Mouse (Mus musculus): ENCODE measurements around the gene Gm21860. TPM values are rescaled to one million over a fixed set of nuclear protein-coding genes. Genes with fewer than 3 reads are reported as not detected.
A peak's percentile ranks its signal among the peaks of the same experiment; 100 is the strongest.
"Not testable (repeated sequence)": the region's sequence is repeated elsewhere in the genome, so short reads cannot be mapped to it uniquely, and the experiment has no call there.

Gene Gm21860
- not detected for total RNA-seq (2021)
- long read RNA-seq, experiment 1, result 0 reads
- long read RNA-seq, experiment 2, result 0 reads

DNA sequence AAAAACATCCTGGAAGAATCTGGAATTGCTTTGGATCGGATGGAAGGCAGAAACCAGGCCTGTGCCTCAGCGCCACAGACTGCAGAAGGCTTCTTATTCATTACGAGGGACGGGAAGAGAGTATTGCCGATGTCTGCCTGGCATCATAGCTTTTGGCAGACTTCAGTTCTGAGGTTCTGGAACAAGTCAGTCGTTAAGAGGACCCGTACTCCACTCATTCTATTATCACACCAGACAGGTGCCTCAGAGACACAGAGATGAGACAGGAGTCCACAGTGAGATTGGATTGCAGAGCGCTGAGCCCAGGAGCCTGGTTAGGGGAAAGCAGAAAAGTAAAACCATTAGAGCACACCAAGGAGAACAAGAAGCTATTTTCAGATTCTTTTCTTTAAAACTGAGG is at the start of gene Gm21860:
Gene Gm21860, minus strand, starts transcription at position 101 of the 400 bp plus-strand sequence.
- DNase-seq; intact Hi-C loops (cut with DNase I): not testable (repeated sequence)

DNA sequence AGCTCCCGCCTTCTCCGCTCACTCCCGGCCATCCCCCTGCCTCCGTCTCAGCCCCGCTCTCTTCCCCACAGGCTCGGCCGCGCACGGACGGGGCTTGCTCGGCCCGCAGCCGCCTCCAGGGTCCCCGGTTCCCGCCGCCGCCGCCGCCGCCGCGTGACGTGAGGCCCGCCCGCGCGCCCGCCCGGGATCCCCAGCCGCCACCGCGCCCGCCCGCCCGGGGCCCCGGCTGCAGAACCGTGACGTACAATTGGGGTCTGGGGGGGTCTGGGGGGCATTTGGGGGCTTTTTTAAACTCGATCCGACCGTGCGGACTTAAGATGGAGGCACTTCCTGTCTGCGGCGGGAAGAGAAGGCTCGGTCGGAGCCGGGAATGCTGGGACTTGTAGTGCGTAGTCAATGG is 29.8 kb upstream of the Gm21860 start, which contains the start of gene Gm47283:
Gene Gm47283, plus strand, starts transcription at position 301 of the 400 bp plus-strand sequence.
- intact Hi-C loops (cut with DNase I); DNase-seq: not testable (repeated sequence)

DNA sequence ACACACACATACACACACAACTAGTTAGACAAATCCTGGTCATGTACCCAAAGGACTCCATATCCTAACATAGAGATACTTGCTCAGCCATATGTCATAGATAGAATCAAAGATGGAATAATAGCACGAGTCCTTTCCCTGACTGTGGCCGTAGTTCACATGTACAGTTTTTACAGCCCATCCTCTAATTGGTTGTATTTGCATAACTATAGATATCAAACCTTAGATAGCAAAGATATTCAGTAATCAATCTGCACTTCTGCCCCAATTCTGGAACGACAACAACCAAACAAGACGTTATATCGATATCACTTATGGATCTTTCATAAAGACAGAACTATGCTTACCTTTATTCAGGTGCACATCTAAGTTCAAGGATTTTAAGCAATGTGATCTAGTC is 9.4 kb downstream of the Gm21860 start:
- DNase-seq; intact Hi-C loops (cut with DNase I): not testable (repeated sequence)

DNA sequence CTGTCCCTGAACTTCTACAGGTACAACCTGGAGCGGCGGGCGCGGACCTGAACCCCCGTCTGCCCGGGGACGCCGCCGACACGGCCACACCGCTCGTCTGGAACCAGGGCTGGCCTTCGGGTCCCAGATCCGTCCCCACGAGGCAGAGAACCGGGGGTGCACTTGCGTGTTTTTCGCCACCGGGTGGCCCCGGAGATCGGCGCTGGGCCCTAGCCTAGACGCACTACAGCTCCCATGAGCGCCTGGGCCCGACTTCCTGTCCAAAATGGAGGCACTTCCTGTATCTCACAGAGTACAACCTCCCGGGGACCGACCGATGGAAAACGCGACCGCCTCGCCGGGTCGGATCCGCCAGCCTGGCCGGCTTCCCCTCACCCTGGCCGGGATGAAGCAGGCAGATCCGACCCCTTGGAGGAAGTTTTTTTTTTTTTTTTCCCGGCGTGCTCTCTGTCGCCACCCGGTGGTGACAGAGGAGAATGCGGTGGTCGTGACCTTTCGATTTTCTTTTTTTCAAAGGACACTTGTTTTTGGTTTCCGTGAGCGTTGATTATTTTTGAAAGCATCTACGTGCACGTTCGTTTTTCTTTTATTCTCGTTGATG is 10.1 kb downstream of the Gm21860 start:
- intact Hi-C loops (cut with DNase I), result not testable (repeated sequence)

DNA sequence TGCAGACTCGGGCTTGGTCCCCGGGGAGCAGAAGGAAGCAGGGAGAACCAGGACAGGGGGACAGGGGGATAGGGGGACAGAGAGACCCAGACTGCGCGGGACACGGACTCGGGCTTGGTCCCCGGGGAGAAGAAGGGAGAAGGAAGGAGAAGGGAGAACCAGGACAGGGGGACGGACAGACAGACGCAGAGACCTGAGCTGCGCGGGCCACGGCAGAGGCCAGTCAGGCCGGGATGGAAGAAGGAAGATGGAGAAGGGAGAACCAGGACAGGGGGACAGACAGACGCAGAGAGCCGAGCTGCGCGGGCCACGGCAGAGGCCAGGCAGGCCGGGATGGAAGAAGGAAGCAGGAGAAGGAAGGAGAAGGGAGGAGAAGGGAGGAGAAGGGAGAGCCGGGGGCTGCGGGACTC is 10.8 kb downstream of the Gm21860 start:
- intact Hi-C loops (cut with DNase I), result no loop called here
- no peak for DNase-seq

More for the DNA sequence above, 10.1 kb downstream of the Gm21860 start:
- DNase-seq, result peak; percentile 83 to 96

GRCm38 (mm10) chrY:90743053-90743810 is 11.4 kb downstream of the Gm21860 start:
- DNase-seq; intact Hi-C loops (cut with DNase I): not testable (repeated sequence)

DNA sequence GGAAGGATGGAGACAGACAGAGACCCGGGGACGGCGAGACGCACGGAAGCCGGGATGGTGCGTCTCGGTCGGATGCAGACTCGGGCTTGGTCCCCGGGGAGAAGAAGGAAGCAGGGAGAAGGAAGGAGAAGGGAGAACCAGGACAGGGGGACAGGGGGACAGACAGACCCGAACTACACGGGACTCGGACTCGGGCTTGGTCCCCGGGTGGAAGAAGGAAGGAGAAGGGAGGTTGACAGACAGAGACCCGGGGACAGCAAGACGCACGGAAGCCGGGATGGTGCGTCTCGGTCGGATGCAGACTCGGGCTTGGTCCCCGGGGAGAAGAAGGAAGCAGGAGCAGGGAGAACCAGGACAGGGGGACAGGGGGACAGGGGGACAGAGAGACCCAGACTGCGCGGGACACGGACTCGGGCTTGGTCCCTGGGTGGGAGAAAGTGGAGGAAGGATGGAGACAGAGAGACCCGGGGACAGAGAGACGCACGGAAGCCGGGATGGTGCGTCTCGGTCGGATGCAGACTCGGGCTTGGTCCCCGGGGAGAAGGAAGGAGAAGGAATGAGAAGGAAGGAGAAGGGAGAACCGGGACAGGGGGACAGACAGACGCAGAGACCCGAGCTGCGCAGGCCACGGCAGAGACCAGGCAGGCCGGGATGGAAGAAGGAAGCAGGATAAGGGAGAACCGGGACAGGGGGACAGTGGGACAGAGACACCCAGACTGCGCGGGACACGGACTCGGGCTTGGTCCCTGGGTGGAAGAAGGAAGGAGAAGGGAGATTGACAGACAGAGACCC is 12.2 kb downstream of the Gm21860 start:
- DNase-seq; intact Hi-C loops (cut with DNase I): not testable (repeated sequence)

- DNase-seq, result peak in 1 of 2 experiments; percentile 49
- intact Hi-C loops (cut with DNase I), result not testable (repeated sequence)
Measured at GRCm38 (mm10) chrY:90741452-90742260, 13.0 kb downstream of the Gm21860 start.

- intact Hi-C loops (cut with DNase I), result not testable (repeated sequence)
- DNase-seq, result peak in 1 of 2 experiments; percentile 28
Measured at GRCm38 (mm10) chrY:90741006-90741405, 13.6 kb downstream of the Gm21860 start.

- intact Hi-C loops (cut with DNase I), result no loop called here
- peak in 1 of 2 experiments; percentile 28 for DNase-seq
Measured at GRCm38 (mm10) chrY:90740013-90740561, 14.5 kb downstream of the Gm21860 start.

DNA sequence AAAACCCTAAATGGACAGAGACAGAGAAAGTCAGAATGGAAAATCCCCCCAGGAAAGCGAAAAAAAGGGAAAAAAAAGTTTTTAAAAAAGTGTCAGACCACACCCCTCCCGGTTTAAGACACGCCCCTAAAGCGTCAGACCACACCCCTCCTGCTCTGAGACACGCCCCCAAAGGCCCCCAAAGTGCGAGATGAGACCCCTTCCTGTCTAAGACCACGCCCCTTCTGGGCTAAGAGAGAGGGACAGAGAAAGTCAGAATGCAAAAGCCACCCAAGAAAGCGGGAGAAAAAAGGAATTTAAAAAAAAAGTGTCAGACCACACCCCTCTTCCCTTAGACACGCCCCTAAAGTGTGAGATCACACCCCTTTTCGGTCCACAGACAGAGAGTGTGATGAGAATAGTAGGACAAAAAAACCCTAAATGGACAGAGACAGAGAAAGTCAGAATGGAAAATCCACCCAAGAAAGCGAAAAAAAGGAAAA is 15.0 kb downstream of the Gm21860 start:
- peak in 1 of 2 experiments; percentile 31 for DNase-seq
- intact Hi-C loops (cut with DNase I), result not testable (repeated sequence)

GRCm38 (mm10) chrY:90738841-90739530 is 15.6 kb downstream of the Gm21860 start:
- DNase-seq, result peak in 1 of 2 experiments; percentile 47
- intact Hi-C loops (cut with DNase I), result not testable (repeated sequence)

DNA sequence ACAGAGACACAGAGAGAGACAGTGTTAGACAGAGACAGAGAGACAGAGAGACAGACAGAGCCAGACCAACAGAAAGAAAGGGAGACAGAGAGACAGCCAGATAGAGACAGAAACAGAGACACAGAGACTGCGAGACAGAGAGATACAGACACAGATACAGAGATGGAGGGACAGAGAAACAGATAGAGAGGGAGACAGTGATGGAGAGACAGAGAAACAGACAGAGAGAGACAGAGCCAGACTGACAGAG is 16.3 kb downstream of the Gm21860 start:
- intact Hi-C loops (cut with DNase I), result no loop called here
- DNase-seq, result no peak

GRCm38 (mm10) chrY:90737606-90738430 is 16.8 kb downstream of the Gm21860 start:
- intact Hi-C loops (cut with DNase I), result no loop called here
- no peak for DNase-seq

DNA sequence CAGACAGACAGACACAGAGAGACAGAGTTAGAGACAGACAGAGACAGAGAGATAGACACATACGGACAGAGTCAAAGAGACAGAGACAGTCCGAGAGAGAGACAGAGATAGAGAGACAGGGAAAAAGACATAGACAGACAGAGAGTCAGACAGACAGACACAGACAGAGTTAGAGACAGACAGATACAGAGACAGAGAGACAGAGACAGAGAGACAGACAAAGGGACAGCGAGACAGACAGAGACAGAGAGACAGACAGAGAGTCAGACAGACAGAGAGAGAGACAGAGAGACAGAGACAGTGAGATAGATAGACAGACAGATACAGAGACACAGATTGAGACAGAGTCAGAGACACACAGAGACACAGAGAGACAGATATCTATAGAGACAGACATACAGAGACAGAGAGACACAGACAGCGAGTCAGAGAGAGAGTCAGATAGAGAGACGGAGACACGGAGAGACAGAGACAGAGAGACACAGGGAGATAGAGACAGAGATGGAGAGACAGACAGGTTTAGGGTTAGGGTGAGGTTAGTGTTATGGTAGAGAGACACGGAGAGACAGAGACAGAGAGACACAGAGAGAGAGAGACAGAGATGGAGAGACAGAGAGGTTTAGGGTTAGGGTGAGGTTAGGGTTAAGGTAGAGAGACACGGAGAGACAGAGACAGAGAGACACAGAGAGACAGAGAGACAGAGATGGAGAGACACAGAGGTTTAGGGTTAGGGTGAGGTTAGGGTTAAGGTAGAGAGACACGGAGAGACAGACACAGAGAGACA is 18.2 kb downstream of the Gm21860 start:
- intact Hi-C loops (cut with DNase I); DNase-seq: not testable (repeated sequence)

GRCm38 (mm10) chrY:90735181-90735895 is 19.3 kb downstream of the Gm21860 start:
- DNase-seq; intact Hi-C loops (cut with DNase I): not testable (repeated sequence)

- DNase-seq, result peak; percentile 43 to 44
- intact Hi-C loops (cut with DNase I), result not testable (repeated sequence)
Measured at GRCm38 (mm10) chrY:90734334-90734696, 20.3 kb downstream of the Gm21860 start.
